Comparison of ENCODE assay signal across 28 mouse cellular contexts in the genomic region with DNA sequence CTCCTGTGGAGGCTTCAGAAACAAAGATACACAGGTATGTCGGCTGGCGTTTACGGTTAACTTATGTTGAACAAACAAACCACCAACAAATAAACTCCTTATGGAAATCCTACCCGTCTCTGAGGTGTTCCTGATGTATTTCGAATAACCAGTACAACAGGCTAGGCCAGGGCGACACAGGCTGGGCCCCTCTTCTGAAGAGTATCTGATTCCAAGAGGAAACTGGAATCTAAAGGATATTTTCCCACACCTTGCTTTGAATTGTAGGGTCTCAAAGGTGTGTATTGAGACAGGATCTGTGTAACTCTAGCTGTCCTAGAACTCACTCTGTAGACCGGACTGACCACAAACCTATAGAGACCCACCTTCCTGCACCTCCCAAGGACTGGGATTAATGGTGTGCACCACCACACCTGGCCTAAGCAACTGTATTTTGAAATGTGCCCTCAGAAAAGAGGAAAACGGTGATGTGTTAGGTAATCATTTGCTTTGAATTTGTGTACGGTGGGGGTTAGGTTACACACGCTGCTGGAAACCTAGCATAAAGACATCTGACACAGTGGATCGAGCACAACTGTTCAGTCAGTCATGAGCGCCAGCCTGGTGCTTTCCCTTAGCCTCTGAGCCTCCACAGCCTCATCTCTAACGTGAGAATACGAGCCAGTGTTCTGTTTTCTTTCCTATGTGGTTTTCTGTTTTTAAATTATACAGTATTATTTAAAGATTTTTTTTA. TPM values are rescaled to one million over a fixed set of nuclear protein-coding genes. Genes with fewer than 3 reads are reported as not detected.
A peak's percentile ranks its signal among the peaks of the same experiment; 100 is the strongest.
DNase-seq lines count a peak whose midpoint lies in the region; ATAC-seq and TF ChIP-seq lines count a peak whose summit lies in the region.
"Had no signal": no experiment of that assay in that cellular context is flagged by ENCODE, and none has a peak within 500 bp of the region (broad histone marks: within the 10 kb centered on the region; RNA-seq: fewer than 3 reads in every experiment).

No protein-coding gene starts in this region.

- peaks cover 40% of the 10 kb centered on the region for H3K36me3 ChIP-seq in liver, adult 2 months (ENCODE audit: control insufficient read depth, insufficient read depth, low read length)
- no peaks in the 10 kb centered on the region for H3K36me3 ChIP-seq in liver, embryonic 11.5 days (ENCODE audit: control insufficient read depth, insufficient read depth, low read length)
- no peaks in the 10 kb centered on the region for H3K36me3 ChIP-seq in embryonic facial prominence, embryonic 13.5 days
- peaks cover 6% of the 10 kb centered on the region; the same call in 1 of the 2 replicates for H3K36me3 ChIP-seq in liver, embryonic 15.5 days (replicated peaks)
- no peaks in the 10 kb centered on the region for H3K36me3 ChIP-seq in forebrain, embryonic 10.5 days (replicated peaks)
- H3K36me3 ChIP-seq: forebrain, embryonic 15.5 days; limb, embryonic 13.5 days; midbrain, embryonic 15.5 days; neural tube, embryonic 15.5 days had no signal

- no peaks in the 10 kb centered on the region for H3K9me3 ChIP-seq in liver, embryonic 11.5 days (ENCODE audit: control insufficient read depth, low read length)
- H3K9me3 ChIP-seq in embryonic facial prominence, embryonic 13.5 days: no peaks in the 10 kb centered on the region
- H3K9me3 ChIP-seq in liver, embryonic 15.5 days (replicated peaks): no peaks in the 10 kb centered on the region
- no peaks in the 10 kb centered on the region for H3K9me3 ChIP-seq in forebrain, embryonic 10.5 days
- H3K9me3 ChIP-seq: forebrain, embryonic 15.5 days; heart, embryonic 12.5 days; limb, embryonic 13.5 days; midbrain, embryonic 15.5 days; neural tube, embryonic 15.5 days had no signal

- H3K27ac ChIP-seq in liver, adult 2 months (replicated peaks; ENCODE audit: insufficient read depth, low read depth, low read length): peak overlapping the region; percentile 32
- H3K27ac ChIP-seq in liver, embryonic 11.5 days (ENCODE audit: low read depth, low read length): no peak overlapping the region
- H3K27ac ChIP-seq in embryonic facial prominence, embryonic 13.5 days: peak overlapping the region; percentile 68; the same call in 1 of the 2 replicates
- H3K27ac ChIP-seq in liver, embryonic 15.5 days (replicated peaks): no peak overlapping the region; the same call in 1 of the 2 replicates
- no peak overlapping the region for H3K27ac ChIP-seq in forebrain, embryonic 10.5 days
- H3K27ac ChIP-seq: forebrain, embryonic 15.5 days; hindbrain, embryonic 14.5 days; left cerebral cortex, adult 2 months; limb, embryonic 13.5 days; midbrain, embryonic 15.5 days; neural tube, embryonic 15.5 days had no signal

- 54% methylated on average over 14 of the region's 14 CpGs for WGBS in liver, adult 2 months
- 84% methylated on average over 14 of the region's 14 CpGs for WGBS in liver, embryonic 11.5 days
- 74% methylated on average over 14 of the region's 14 CpGs for WGBS in embryonic facial prominence, embryonic 13.5 days
- 71% methylated on average over 14 of the region's 14 CpGs for WGBS in liver, embryonic 15.5 days (ENCODE audit: insufficient replicate concordance)
- 86% methylated on average over 14 of the region's 14 CpGs for WGBS in forebrain, embryonic 10.5 days

- DNase-seq in liver, adult 2 months (ENCODE audit: extremely low read depth, low read depth, low spot score): peak; percentile 78
- DNase-seq in liver, embryonic 11.5 days (ENCODE audit: low spot score): no peak
- DNase-seq in forebrain, embryonic 10.5 days (ENCODE audit: extremely low spot score, low spot score): no peak
- no peak for DNase-seq in ovary, postnatal 36 days (ENCODE audit: low spot score)
- no peak for DNase-seq in adrenal gland, postnatal 10 days
- DNase-seq: adrenal gland, adult 2 months; B cell, adult 2 months; cerebellum, adult 2 months; cerebellum, postnatal 36 days; gastrocnemius, postnatal 25 days; heart, adult 18-20 months; heart, postnatal 4 days; kidney, adult 9 months; kidney, postnatal 25 days; lung, embryonic 14.5 days; lung, postnatal 14 days; right cerebral cortex, postnatal 25 days had no signal

- H3K27me3 ChIP-seq in liver, adult 2 months (ENCODE audit: control insufficient read depth, insufficient read depth, low read length): no peaks in the 10 kb centered on the region
- no peaks in the 10 kb centered on the region for H3K27me3 ChIP-seq in liver, embryonic 11.5 days (replicated peaks; ENCODE audit: control insufficient read depth, insufficient read depth, low read length)
- H3K27me3 ChIP-seq in embryonic facial prominence, embryonic 13.5 days: no peaks in the 10 kb centered on the region
- no peaks in the 10 kb centered on the region for H3K27me3 ChIP-seq in liver, embryonic 15.5 days
- H3K27me3 ChIP-seq in forebrain, embryonic 10.5 days (ENCODE audit: poor library complexity, severe bottlenecking): no peaks in the 10 kb centered on the region
- H3K27me3 ChIP-seq: forebrain, embryonic 15.5 days; heart, embryonic 12.5 days; limb, embryonic 13.5 days; midbrain, embryonic 15.5 days; neural tube, embryonic 15.5 days had no signal

- TF ChIP-seq POLR2A in liver, adult 2 months (IDR thresholded peaks at IDR 0.05; ENCODE audit: extremely low read depth, insufficient read depth, low read length): no peak

- no peak overlapping the region for H3K4me2 ChIP-seq in liver, embryonic 11.5 days
- H3K4me2 ChIP-seq in embryonic facial prominence, embryonic 13.5 days: no peak overlapping the region
- H3K4me2 ChIP-seq in liver, embryonic 15.5 days: no peak overlapping the region
- H3K4me2 ChIP-seq: forebrain, embryonic 15.5 days; heart, embryonic 12.5 days; hindbrain, embryonic 14.5 days; limb, embryonic 13.5 days; lung, embryonic 14.5 days; midbrain, embryonic 15.5 days; neural tube, embryonic 15.5 days had no signal

- H3K4me3 ChIP-seq in liver, adult 2 months (ENCODE audit: insufficient read depth, low read depth, low read length): no peak overlapping the region
- no peak overlapping the region for H3K4me3 ChIP-seq in liver, embryonic 11.5 days (ENCODE audit: low read depth, low read length)
- H3K4me3 ChIP-seq in embryonic facial prominence, embryonic 13.5 days: no peak overlapping the region
- H3K4me3 ChIP-seq in liver, embryonic 15.5 days (replicated peaks): no peak overlapping the region
- no peak overlapping the region for H3K4me3 ChIP-seq in forebrain, embryonic 10.5 days
- H3K4me3 ChIP-seq: forebrain, embryonic 15.5 days; heart, embryonic 12.5 days; left cerebral cortex, adult 2 months; limb, embryonic 13.5 days; midbrain, embryonic 15.5 days; neural tube, embryonic 15.5 days had no signal

- no peak for ATAC-seq in liver, embryonic 11.5 days (replicated peaks; ENCODE audit: low FRiP score)
- peak; percentile 84 for ATAC-seq in embryonic facial prominence, embryonic 13.5 days (ENCODE audit: insufficient number of reproducible peaks, insufficient read depth, low FRiP score, low TSS enrichment, low read depth)
- ATAC-seq in liver, embryonic 15.5 days (ENCODE audit: insufficient read depth): peak; percentile 51; the same call in 1 of the 2 replicates
- ATAC-seq: activated CD4-positive, CD25-positive, alpha-beta regulatory T cell, adult 4 months; forebrain, embryonic 15.5 days; intestine, postnatal 0 days; midbrain, embryonic 15.5 days had no signal

- no peak for TF ChIP-seq CTCF in liver, adult 2 months (IDR thresholded peaks at IDR 0.05; ENCODE audit: low read depth, low read length)

- peaks cover 10% of the 10 kb centered on the region for H3K4me1 ChIP-seq in liver, adult 2 months (ENCODE audit: control insufficient read depth, insufficient read depth, low read length)
- H3K4me1 ChIP-seq in liver, embryonic 11.5 days (replicated peaks; ENCODE audit: control insufficient read depth, insufficient read depth, low read length): peaks cover 9% of the 10 kb centered on the region; the same call in 1 of the 2 replicates
- H3K4me1 ChIP-seq in embryonic facial prominence, embryonic 13.5 days: no peaks in the 10 kb centered on the region
- H3K4me1 ChIP-seq in liver, embryonic 15.5 days (replicated peaks): peaks cover 14% of the 10 kb centered on the region
- no peaks in the 10 kb centered on the region for H3K4me1 ChIP-seq in forebrain, embryonic 10.5 days
- H3K4me1 ChIP-seq: forebrain, embryonic 15.5 days; limb, embryonic 13.5 days; midbrain, embryonic 15.5 days; neural tube, embryonic 15.5 days had no signal

- peaks cover 3% of the 10 kb centered on the region; the same call in 1 of the 2 replicates for H3K79me2 ChIP-seq in liver, adult 2 months (ENCODE audit: control insufficient read depth, insufficient read depth, low read length)

- H3K9ac ChIP-seq in liver, adult 2 months (ENCODE audit: low read depth, low read length): no peak overlapping the region
- no peak overlapping the region for H3K9ac ChIP-seq in liver, embryonic 11.5 days (ENCODE audit: low read depth, low read length)
- no peak overlapping the region for H3K9ac ChIP-seq in embryonic facial prominence, embryonic 13.5 days
- no peak overlapping the region for H3K9ac ChIP-seq in liver, embryonic 15.5 days
- H3K9ac ChIP-seq: forebrain, embryonic 15.5 days; heart, embryonic 12.5 days; hindbrain, embryonic 14.5 days; limb, embryonic 13.5 days; lung, embryonic 14.5 days; midbrain, embryonic 15.5 days; neural tube, embryonic 15.5 days had no signal

RNA-seq across cellular contexts. Expression of gene Entpd5, which starts 11.7 kb away (rescaled TPM):
- total RNA-seq in liver, adult 2 months (2014; rRNA removed): 157 and 161 TPM in 2 replicates
- 52.6 and 62.7 TPM in 2 replicates for polyA plus RNA-seq in liver, adult 2 months (2012; rRNA removed)
- 14.0 and 14.1 TPM in 2 replicates for polyA plus RNA-seq in liver, embryonic 11.5 days (2014; fragmentation: Nextera tagmentation; extraction: Ambion mirVana)
- polyA plus RNA-seq in embryonic facial prominence, embryonic 13.5 days (2015; fragmentation: Nextera tagmentation; extraction: Ambion mirVana): 10.4 and 15.7 TPM in 2 replicates
- polyA plus RNA-seq in liver, embryonic 15.5 days (2015; fragmentation: Nextera tagmentation; extraction: Ambion mirVana): 13.7 and 14.6 TPM in 2 replicates
- polyA plus RNA-seq in forebrain, embryonic 10.5 days (2016; fragmentation: Nextera tagmentation; extraction: Ambion mirVana): 9.9 and 10.3 TPM in 2 replicates
- 10 to 100 TPM; 66.3 to 74.5 TPM for total RNA-seq in adrenal gland, postnatal 10 days (2021)

RNA-seq across cellular contexts. Expression of gene Bbof1, which starts 11.8 kb away (rescaled TPM):
- 0.18 and 0.27 TPM in 2 replicates for total RNA-seq in liver, adult 2 months (2014; rRNA removed)
- polyA plus RNA-seq in liver, adult 2 months (2012; rRNA removed): not detected in 2 replicates
- 1.0 TPM in 2 replicates for polyA plus RNA-seq in liver, embryonic 11.5 days (2014; fragmentation: Nextera tagmentation; extraction: Ambion mirVana)
- 2.3 and 2.6 TPM in 2 replicates for polyA plus RNA-seq in embryonic facial prominence, embryonic 13.5 days (2015; fragmentation: Nextera tagmentation; extraction: Ambion mirVana)
- polyA plus RNA-seq in liver, embryonic 15.5 days (2015; fragmentation: Nextera tagmentation; extraction: Ambion mirVana): 0.21 and 0.26 TPM in 2 replicates
- polyA plus RNA-seq in forebrain, embryonic 10.5 days (2016; fragmentation: Nextera tagmentation; extraction: Ambion mirVana): 0.92 and 0.98 TPM in 2 replicates
- total RNA-seq in adrenal gland, postnatal 10 days (2021): 1 to 10 TPM; 5.7 to 8.4 TPM
- polyA plus RNA-seq: adrenal gland, adult 2 months had no signal

RNA-seq across cellular contexts. Expression of gene Rnf113a2, which starts 19.9 kb away (rescaled TPM):
- 5.0 and 5.9 TPM in 2 replicates for total RNA-seq in liver, adult 2 months (2014; rRNA removed)
- polyA plus RNA-seq in liver, adult 2 months (2012; rRNA removed): 2.8 TPM in 2 replicates
- 20.9 and 25.6 TPM in 2 replicates for polyA plus RNA-seq in liver, embryonic 11.5 days (2014; fragmentation: Nextera tagmentation; extraction: Ambion mirVana)
- 27.9 and 36.2 TPM in 2 replicates for polyA plus RNA-seq in embryonic facial prominence, embryonic 13.5 days (2015; fragmentation: Nextera tagmentation; extraction: Ambion mirVana)
- 12.2 and 12.6 TPM in 2 replicates for polyA plus RNA-seq in liver, embryonic 15.5 days (2015; fragmentation: Nextera tagmentation; extraction: Ambion mirVana)
- 23.9 and 25.6 TPM in 2 replicates for polyA plus RNA-seq in forebrain, embryonic 10.5 days (2016; fragmentation: Nextera tagmentation; extraction: Ambion mirVana)
- 10 to 100 TPM; 13.9 to 14.7 TPM for total RNA-seq in adrenal gland, postnatal 10 days (2021)

RNA-seq across cellular contexts. Expression of gene Fam161b, which starts 35.5 kb away (rescaled TPM):
- total RNA-seq in liver, adult 2 months (2014; rRNA removed): 0.09 and 0.13 TPM in 2 replicates
- 0.15 and 0.16 TPM in 2 replicates for polyA plus RNA-seq in liver, adult 2 months (2012; rRNA removed)
- polyA plus RNA-seq in liver, embryonic 11.5 days (2014; fragmentation: Nextera tagmentation; extraction: Ambion mirVana): 4.7 and 4.9 TPM in 2 replicates
- polyA plus RNA-seq in embryonic facial prominence, embryonic 13.5 days (2015; fragmentation: Nextera tagmentation; extraction: Ambion mirVana): 4.2 and 5.5 TPM in 2 replicates
- 1.0 and 1.4 TPM in 2 replicates for polyA plus RNA-seq in liver, embryonic 15.5 days (2015; fragmentation: Nextera tagmentation; extraction: Ambion mirVana)
- polyA plus RNA-seq in forebrain, embryonic 10.5 days (2016; fragmentation: Nextera tagmentation; extraction: Ambion mirVana): 4.7 and 5.6 TPM in 2 replicates
- total RNA-seq in adrenal gland, postnatal 10 days (2021): 1 to 10 TPM; 1.7 to 4.3 TPM

RNA-seq across cellular contexts. Expression of gene Coq6, which starts 35.7 kb away (rescaled TPM):
- total RNA-seq in liver, adult 2 months (2014; rRNA removed): 21.2 and 23.0 TPM in 2 replicates
- polyA plus RNA-seq in liver, adult 2 months (2012; rRNA removed): 25.1 and 27.8 TPM in 2 replicates
- 43.6 and 51.7 TPM in 2 replicates for polyA plus RNA-seq in liver, embryonic 11.5 days (2014; fragmentation: Nextera tagmentation; extraction: Ambion mirVana)
- polyA plus RNA-seq in embryonic facial prominence, embryonic 13.5 days (2015; fragmentation: Nextera tagmentation; extraction: Ambion mirVana): 43.3 and 45.1 TPM in 2 replicates
- polyA plus RNA-seq in liver, embryonic 15.5 days (2015; fragmentation: Nextera tagmentation; extraction: Ambion mirVana): 24.7 and 25.5 TPM in 2 replicates
- polyA plus RNA-seq in forebrain, embryonic 10.5 days (2016; fragmentation: Nextera tagmentation; extraction: Ambion mirVana): 46.8 and 49.2 TPM in 2 replicates
- 100 to 1,000 TPM; 100 to 114 TPM for total RNA-seq in adrenal gland, postnatal 10 days (2021)

Comparison
In these comparisons a context has a peak if more than half of its experiments do, and no peak if none do; other contexts are left out.
1. H3K27ac ChIP-seq: peak in liver, adult 2 months (single experiment) and embryonic facial prominence, embryonic 13.5 days (single experiment); none in liver, embryonic 11.5 days (single experiment), liver, embryonic 15.5 days (single experiment) and forebrain, embryonic 10.5 days (single experiment).